Mouse (Mus musculus): ENCODE measurements around the gene Pex5. TPM values are rescaled to one million over a fixed set of nuclear protein-coding genes. Genes with fewer than 3 reads are reported as not detected.

The Pex5 gene
- polyA plus RNA-seq, 1 experiment from 2014 or later, result 25.4 TPM

DNA sequence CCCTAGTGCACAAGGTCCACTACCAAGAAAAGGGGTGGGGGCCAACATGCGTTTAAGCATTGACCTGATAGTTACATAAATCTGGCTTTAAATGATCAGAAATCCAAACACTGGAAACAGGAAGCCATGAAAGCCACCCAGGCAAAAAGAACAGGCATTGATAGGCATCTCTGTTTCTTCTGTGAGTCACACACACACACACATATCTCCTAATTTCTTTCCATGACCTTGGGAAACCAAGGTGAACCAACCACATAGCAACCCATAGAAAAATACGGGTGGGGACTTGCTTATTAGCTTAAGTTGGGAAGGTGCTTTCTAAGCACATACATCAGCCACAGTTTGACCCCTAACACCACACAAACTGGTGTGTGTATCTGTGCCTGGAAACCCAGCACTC lies 32.5 kb upstream of the Pex5 start:
- ATAC-seq (ENCODE audit: insufficient number of reproducible peaks, low FRiP score), result no peak
- Histone ChIP-seq H3K4me2 (no peak overlapping the region), H3K27ac (ENCODE audit: poor library complexity, severe bottlenecking) (no peak overlapping the region), H3K9ac (no peak overlapping the region), H3K4me3 (no peak overlapping the region), H3K4me1 (replicated peaks) (no peaks in the 10 kb centered on the region), H3K9me3 (replicated peaks) (no peaks in the 10 kb centered on the region), H3K27me3 (replicated peaks) (peaks cover 28% of the 10 kb centered on the region), H3K36me3 (no peaks in the 10 kb centered on the region)
- 76% methylated on average over 2 of the region's 2 CpGs for WGBS

DNA sequence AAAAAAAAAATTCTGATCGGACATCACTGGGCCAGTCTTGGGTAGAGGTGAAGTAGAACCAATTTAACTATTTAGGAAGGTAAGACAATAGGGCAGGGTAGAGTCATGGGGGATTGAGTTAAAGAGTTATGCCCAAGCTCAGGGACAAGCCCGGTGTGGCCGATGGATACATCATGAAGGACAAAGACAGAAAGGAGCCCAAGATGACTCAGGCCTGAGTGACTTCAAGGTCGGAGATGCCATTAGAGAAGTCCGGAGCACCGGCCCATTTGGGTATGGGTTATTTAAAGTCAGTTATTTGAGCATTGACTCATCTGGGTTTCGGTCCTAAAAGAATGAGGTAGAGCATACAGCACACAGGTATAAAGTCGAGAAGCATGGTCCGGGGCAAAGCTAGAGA lies 31.6 kb upstream of the Pex5 start:
- no peak overlapping the region for H3K4me3 ChIP-seq
- H3K4me2 ChIP-seq, result no peak overlapping the region
- peaks cover 27% of the 10 kb centered on the region for H3K27me3 ChIP-seq (replicated peaks)
- ATAC-seq (ENCODE audit: insufficient number of reproducible peaks, low FRiP score), result no peak
- no peak overlapping the region for H3K9ac ChIP-seq
- no peaks in the 10 kb centered on the region for H3K36me3 ChIP-seq
- no peaks in the 10 kb centered on the region for H3K9me3 ChIP-seq (replicated peaks)
- H3K4me1 ChIP-seq (replicated peaks), result no peaks in the 10 kb centered on the region
- 86% methylated on average over 9 of the region's 9 CpGs for whole genome bisulfite sequencing
- no peak overlapping the region for H3K27ac ChIP-seq (ENCODE audit: poor library complexity, severe bottlenecking)

GRCm38 (mm10) chr6:124446024-124446423 lies 31.2 kb upstream of the Pex5 start:
- WGBS, result 85% methylated on average over 2 of the region's 2 CpGs
- H3K4me2 ChIP-seq, result no peak overlapping the region
- H3K9me3 ChIP-seq (replicated peaks), result no peaks in the 10 kb centered on the region
- peaks cover 22% of the 10 kb centered on the region for H3K27me3 ChIP-seq (replicated peaks)
- no peak for ATAC-seq (ENCODE audit: insufficient number of reproducible peaks, low FRiP score)
- no peaks in the 10 kb centered on the region for H3K4me1 ChIP-seq (replicated peaks)
- H3K9ac ChIP-seq, result no peak overlapping the region
- no peak overlapping the region for H3K4me3 ChIP-seq
- no peak overlapping the region for H3K27ac ChIP-seq (ENCODE audit: poor library complexity, severe bottlenecking)
- no peaks in the 10 kb centered on the region for H3K36me3 ChIP-seq

DNA sequence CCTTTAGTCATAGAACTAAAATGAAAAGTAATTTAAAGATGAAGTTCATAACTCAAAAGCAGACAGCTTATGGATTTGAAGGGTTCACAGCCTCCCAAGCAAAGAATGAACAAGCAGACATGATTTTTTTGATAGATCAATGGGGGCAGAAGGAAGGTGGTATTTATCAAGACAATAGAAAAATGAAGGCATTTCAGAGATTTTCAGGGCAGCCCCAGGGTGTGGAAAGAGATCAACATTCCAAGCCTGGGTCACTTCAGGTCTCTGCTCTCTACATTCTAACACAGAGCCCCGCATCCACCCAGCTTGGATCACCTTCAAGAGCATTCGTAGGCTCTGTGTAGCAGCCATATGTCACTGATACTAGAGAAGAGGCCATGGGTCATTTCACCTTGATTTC lies 28.5 kb upstream of the Pex5 start:
- 81% methylated on average over 2 of the region's 2 CpGs for WGBS
- no peak overlapping the region for H3K4me2 ChIP-seq

DNA sequence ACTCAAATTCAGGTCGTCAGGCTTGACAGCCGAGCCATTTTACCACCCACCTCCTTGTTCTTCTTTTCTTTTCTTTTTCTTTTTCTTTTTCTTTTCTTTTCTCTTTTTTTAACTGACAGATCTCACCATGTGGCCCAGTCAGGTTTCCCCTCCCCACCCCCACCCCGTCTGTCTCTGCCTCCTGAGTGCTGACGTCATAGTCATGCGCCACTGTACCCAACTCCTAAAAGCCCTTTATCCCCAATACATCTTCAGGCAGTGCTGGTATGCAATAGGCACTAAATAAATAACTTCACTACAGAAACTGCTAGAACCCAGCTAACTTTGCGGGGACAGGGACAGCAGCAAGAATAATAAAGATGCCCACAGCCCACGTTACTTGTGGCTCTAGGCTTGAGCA lies 21.4 kb upstream of the Pex5 start:
- H3K9ac ChIP-seq, result no peak overlapping the region
- no peak overlapping the region for H3K27ac ChIP-seq (ENCODE audit: poor library complexity, severe bottlenecking)
- peaks cover under 1% of the 10 kb centered on the region; the same call in 1 of the 2 replicates for H3K4me1 ChIP-seq (replicated peaks)
- ATAC-seq (ENCODE audit: insufficient number of reproducible peaks, low FRiP score), result no peak
- WGBS, result 67% methylated on average over 7 of the region's 7 CpGs
- H3K36me3 ChIP-seq, result no peaks in the 10 kb centered on the region
- peaks cover 73% of the 10 kb centered on the region for H3K27me3 ChIP-seq (replicated peaks)
- H3K4me2 ChIP-seq, result no peak overlapping the region
- no peak overlapping the region for H3K4me3 ChIP-seq
- no peaks in the 10 kb centered on the region for H3K9me3 ChIP-seq (replicated peaks)

More for the DNA sequence above, 28.5 kb upstream of the Pex5 start:
- no peak for ATAC-seq (ENCODE audit: insufficient number of reproducible peaks, low FRiP score)
- H3K9me3 ChIP-seq (replicated peaks), result no peaks in the 10 kb centered on the region
- no peak overlapping the region for H3K27ac ChIP-seq (ENCODE audit: poor library complexity, severe bottlenecking)
- H3K4me1 ChIP-seq (replicated peaks), result no peaks in the 10 kb centered on the region
- H3K4me3 ChIP-seq, result no peak overlapping the region
- no peak overlapping the region for H3K9ac ChIP-seq
- H3K27me3 ChIP-seq (replicated peaks), result peaks cover 11% of the 10 kb centered on the region
- H3K36me3 ChIP-seq, result no peaks in the 10 kb centered on the region

- Histone ChIP-seq H3K27me3 (replicated peaks) (peaks cover 83% of the 10 kb centered on the region), H3K36me3 (no peaks in the 10 kb centered on the region), H3K4me2 (no peak overlapping the region), H3K9me3 (replicated peaks) (no peaks in the 10 kb centered on the region), H3K27ac (ENCODE audit: poor library complexity, severe bottlenecking) (no peak overlapping the region), H3K4me3 (no peak overlapping the region), H3K9ac (no peak overlapping the region), H3K4me1 (replicated peaks) (peaks cover 3% of the 10 kb centered on the region; the same call in 1 of the 2 replicates)
- WGBS, result 76% methylated on average over 5 of the region's 5 CpGs
- no peak for ATAC-seq (ENCODE audit: insufficient number of reproducible peaks, low FRiP score)
These were observed 20.3 kb upstream of the Pex5 start for GRCm38 (mm10) chr6:124435173-124435572.

DNA sequence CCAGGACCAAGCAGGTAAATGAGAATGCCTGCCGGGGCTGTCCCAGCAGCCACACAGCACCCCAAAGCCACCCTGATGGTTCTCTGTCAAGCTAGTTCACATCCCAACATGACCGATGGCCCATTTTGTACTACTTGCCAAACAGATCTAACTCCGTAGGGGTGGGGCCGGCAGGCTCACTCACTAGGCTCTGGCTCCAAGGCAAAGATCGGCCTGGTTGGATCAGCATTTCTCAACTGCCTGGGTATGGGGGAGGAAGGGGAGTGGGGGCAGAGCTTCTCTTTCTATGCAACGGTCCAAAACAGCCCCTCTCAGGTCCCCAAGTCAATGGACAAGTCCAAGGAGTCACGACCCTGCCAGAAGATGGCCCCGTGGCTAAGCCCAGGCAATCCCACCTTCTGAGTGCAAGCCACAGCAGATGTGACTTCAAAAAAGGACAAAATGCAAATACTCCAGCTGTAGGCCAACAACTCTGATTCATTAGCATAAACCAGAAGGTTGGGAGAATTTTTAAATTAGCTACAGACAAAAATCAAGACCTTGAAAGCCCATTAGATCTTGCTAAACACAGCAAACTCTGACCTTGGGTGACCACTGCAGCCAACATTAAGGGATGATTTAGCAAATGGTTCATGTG lies 18.9 kb upstream of the Pex5 start:
- H3K4me3 ChIP-seq, result no peak overlapping the region
- no peak overlapping the region for H3K9ac ChIP-seq
- peaks cover 3% of the 10 kb centered on the region; the same call in 1 of the 2 replicates for H3K4me1 ChIP-seq (replicated peaks)
- 85% methylated on average over 8 of the region's 8 CpGs for WGBS
- H3K36me3 ChIP-seq, result no peaks in the 10 kb centered on the region
- H3K4me2 ChIP-seq, result no peak overlapping the region
- ATAC-seq (ENCODE audit: insufficient number of reproducible peaks, low FRiP score), result no peak
- H3K9me3 ChIP-seq (replicated peaks), result no peaks in the 10 kb centered on the region
- H3K27me3 ChIP-seq (replicated peaks), result peaks cover 94% of the 10 kb centered on the region
- no peak overlapping the region for H3K27ac ChIP-seq (ENCODE audit: poor library complexity, severe bottlenecking)

GRCm38 (mm10) chr6:124430784-124431495 lies 16.1 kb upstream of the Pex5 start:
- Histone ChIP-seq H3K4me3 (no peak overlapping the region), H3K27ac (ENCODE audit: poor library complexity, severe bottlenecking) (no peak overlapping the region), H3K36me3 (no peaks in the 10 kb centered on the region), H3K4me1 (replicated peaks) (peaks cover 24% of the 10 kb centered on the region), H3K9me3 (replicated peaks) (no peaks in the 10 kb centered on the region), H3K9ac (no peak overlapping the region), H3K4me2 (no peak overlapping the region), H3K27me3 (replicated peaks) (peaks cover 80% of the 10 kb centered on the region)
- 51% methylated on average over 8 of the region's 8 CpGs for WGBS
- ATAC-seq (ENCODE audit: insufficient number of reproducible peaks, low FRiP score), result no peak; the same call in 1 of the 2 replicates

GRCm38 (mm10) chr6:124430379-124430778 lies 15.5 kb upstream of the Pex5 start:
- ATAC-seq (ENCODE audit: insufficient number of reproducible peaks, low FRiP score), result no peak
- WGBS, result 64% methylated on average over 3 of the region's 3 CpGs
- no peaks in the 10 kb centered on the region for H3K9me3 ChIP-seq (replicated peaks)
- H3K36me3 ChIP-seq, result no peaks in the 10 kb centered on the region
- peaks cover 30% of the 10 kb centered on the region for H3K4me1 ChIP-seq (replicated peaks)
- no peak overlapping the region for H3K4me2 ChIP-seq
- no peak overlapping the region for H3K27ac ChIP-seq (ENCODE audit: poor library complexity, severe bottlenecking)
- H3K27me3 ChIP-seq (replicated peaks), result peaks cover 82% of the 10 kb centered on the region
- H3K4me3 ChIP-seq, result no peak overlapping the region
- H3K9ac ChIP-seq, result no peak overlapping the region

- Histone ChIP-seq H3K4me2 (no peak overlapping the region), H3K36me3 (no peaks in the 10 kb centered on the region), H3K9ac (no peak overlapping the region), H3K4me1 (replicated peaks) (peaks cover 35% of the 10 kb centered on the region), H3K27ac (ENCODE audit: poor library complexity, severe bottlenecking) (no peak overlapping the region), H3K27me3 (replicated peaks) (peaks cover 68% of the 10 kb centered on the region), H3K9me3 (replicated peaks) (no peaks in the 10 kb centered on the region), H3K4me3 (no peak overlapping the region)
- 56% methylated on average over 6 of the region's 6 CpGs for WGBS
- no peak for ATAC-seq (ENCODE audit: insufficient number of reproducible peaks, low FRiP score)
These were observed 13.1 kb upstream of the Pex5 start for GRCm38 (mm10) chr6:124427791-124428576.

GRCm38 (mm10) chr6:124427289-124427688 lies 12.4 kb upstream of the Pex5 start:
- peaks cover 61% of the 10 kb centered on the region for H3K27me3 ChIP-seq (replicated peaks)
- no peak overlapping the region for H3K9ac ChIP-seq

More at GRCm38 (mm10) chr6:124427289-124427688, 12.4 kb upstream of the Pex5 start:
- H3K4me1 ChIP-seq (replicated peaks), result peaks cover 35% of the 10 kb centered on the region
- no peak for ATAC-seq (ENCODE audit: insufficient number of reproducible peaks, low FRiP score)
- no peak overlapping the region for H3K27ac ChIP-seq (ENCODE audit: poor library complexity, severe bottlenecking)
- 53% methylated on average over 7 of the region's 7 CpGs for WGBS
- H3K4me2 ChIP-seq, result peak overlapping the region; percentile 14; the same call in 1 of the 2 replicates
- no peak overlapping the region for H3K4me3 ChIP-seq
- H3K36me3 ChIP-seq, result no peaks in the 10 kb centered on the region
- 0 out of 2 replicates have a peak, but pooled peaks cover 4% of the 10 kb centered on the region for H3K9me3 ChIP-seq (replicated peaks)

Data from heart, embryonic 12.5 days (tissue).